Mouse (Mus musculus): ENCODE measurements around the gene Trio. TPM values are rescaled to one million over a fixed set of nuclear protein-coding genes. Genes with fewer than 3 reads are reported as not detected.
A peak's percentile ranks its signal among the peaks of the same experiment; 100 is the strongest.

Gene Trio
- polyA plus RNA-seq (2015; fragmentation: Nextera tagmentation; extraction: Ambion mirVana), result 43.8 and 44.7 TPM in 2 replicates

DNA sequence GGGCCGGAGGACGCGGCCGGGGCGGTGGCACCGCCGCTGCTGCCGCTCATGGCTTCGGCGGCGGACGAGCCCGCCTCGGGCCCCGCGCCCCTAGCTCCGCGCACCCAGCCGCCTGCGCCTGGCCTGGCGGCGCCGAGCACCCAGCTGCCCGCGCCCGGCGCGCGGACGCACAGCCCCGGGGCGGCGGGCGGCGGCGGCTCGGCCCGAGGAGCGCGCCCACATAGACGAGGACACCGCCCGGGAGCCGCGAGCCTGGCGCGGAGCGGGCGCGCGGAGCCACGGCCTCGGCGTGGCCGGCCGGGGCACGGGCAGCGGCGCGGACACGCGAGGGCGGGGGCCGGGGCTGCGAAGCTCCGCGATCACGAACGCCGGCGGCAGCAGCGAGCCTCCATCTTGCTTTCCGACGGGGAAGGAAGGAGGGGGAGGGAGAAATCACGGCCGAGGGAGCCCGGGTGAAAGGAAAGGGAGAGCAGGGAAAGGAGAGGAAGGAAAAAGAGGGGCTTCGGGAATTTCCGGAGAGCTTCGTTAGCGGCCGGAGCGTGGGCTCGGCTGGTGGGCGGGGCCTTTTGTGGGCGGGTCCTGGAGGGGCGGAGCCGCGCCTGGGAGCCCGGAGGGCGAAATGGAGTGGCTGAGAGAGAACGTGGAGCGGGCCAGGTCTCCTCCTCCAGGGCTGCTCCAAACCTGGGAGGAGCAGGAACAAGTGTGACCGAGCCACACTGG, at the start of gene Trio:
Gene Trio, minus strand, starts transcription at position 402 of the 720 bp plus-strand sequence.
- Histone ChIP-seq H3K9me3 (no peaks in the 10 kb centered on the region), H3K27ac (replicated peaks) (peak within 1 kb of the TSS; percentile 100), H3K4me3 (peak within 1 kb of the TSS; percentile 95), H3K27me3 (no peaks in the 10 kb centered on the region), H3K9ac (replicated peaks) (peak within 1 kb of the TSS; percentile 98), H3K36me3 (no peaks in the 10 kb centered on the region), H3K4me2 (replicated peaks) (peak within 1 kb of the TSS; percentile 70), H3K4me1 (peaks cover 31% of the 10 kb centered on the region)
- WGBS, result under 1% methylated on average over 87 of the region's 94 CpGs
- ATAC-seq (replicated peaks), result peak; percentile 97

DNA sequence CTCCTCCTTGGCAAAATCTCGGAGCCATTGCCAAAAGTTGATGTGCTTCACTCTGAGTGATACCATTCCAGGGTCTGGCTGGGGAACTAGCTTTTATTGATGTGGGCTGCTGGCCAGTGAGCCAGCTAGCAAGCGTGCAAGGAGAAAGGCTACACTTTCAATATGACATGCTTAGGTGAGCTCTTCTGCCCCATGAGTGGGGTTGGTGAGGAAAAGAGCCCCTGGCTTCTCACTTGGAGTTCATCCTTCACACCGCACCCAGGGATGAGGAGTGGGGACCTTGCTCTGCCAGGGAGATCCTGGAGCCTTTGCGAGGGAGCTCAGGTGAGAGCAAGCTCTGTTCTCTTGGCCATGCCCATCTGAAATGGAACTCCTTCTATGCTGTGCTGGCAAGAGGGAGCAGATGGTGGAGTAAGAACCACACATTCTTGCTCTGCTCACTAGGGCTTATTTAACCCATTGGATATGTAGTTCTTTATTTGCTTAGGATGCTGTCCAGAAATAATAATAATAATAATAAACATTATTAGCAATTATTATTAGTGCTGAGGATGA, 48.8 kb upstream of the Trio start:
- WGBS, result 91% methylated on average over 4 of the region's 4 CpGs
- no peak overlapping the region for H3K27ac ChIP-seq (replicated peaks)
- H3K27me3 ChIP-seq, result no peaks in the 10 kb centered on the region
- no peaks in the 10 kb centered on the region for H3K36me3 ChIP-seq
- H3K4me2 ChIP-seq (replicated peaks), result no peak overlapping the region
- no peak overlapping the region for H3K4me3 ChIP-seq
- ATAC-seq (replicated peaks), result no peak
- no peak overlapping the region for H3K9ac ChIP-seq (replicated peaks)
- no peaks in the 10 kb centered on the region for H3K9me3 ChIP-seq
- H3K4me1 ChIP-seq, result no peaks in the 10 kb centered on the region

DNA sequence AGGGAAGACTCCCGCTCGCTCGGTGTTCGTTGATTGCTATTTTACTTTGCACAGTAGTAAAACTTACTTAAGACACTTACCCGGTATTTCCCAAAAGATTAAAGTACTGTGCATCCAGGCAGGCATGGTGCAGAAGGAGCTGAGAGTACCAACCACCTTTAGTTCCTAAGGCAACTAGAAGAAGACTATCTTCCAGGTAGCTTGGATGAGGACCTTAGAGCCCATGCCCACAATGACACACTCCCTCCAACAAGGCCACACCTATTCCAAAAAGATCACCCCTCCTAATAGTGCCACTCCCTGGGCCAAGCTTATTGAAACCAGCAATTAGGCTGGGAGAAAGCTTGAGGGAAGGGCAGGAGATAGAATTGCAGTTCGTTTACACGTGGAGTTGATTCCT, 46.0 kb upstream of the Trio start:
- H3K36me3 ChIP-seq, result no peaks in the 10 kb centered on the region
- WGBS, result 38% methylated on average over 7 of the region's 7 CpGs
- H3K9ac ChIP-seq (replicated peaks), result no peak overlapping the region
- no peaks in the 10 kb centered on the region for H3K27me3 ChIP-seq
- H3K9me3 ChIP-seq, result no peaks in the 10 kb centered on the region
- H3K27ac ChIP-seq (replicated peaks), result no peak overlapping the region
- no peak overlapping the region for H3K4me3 ChIP-seq
- ATAC-seq (replicated peaks), result no peak
- no peak overlapping the region for H3K4me2 ChIP-seq (replicated peaks)
- no peaks in the 10 kb centered on the region for H3K4me1 ChIP-seq

DNA sequence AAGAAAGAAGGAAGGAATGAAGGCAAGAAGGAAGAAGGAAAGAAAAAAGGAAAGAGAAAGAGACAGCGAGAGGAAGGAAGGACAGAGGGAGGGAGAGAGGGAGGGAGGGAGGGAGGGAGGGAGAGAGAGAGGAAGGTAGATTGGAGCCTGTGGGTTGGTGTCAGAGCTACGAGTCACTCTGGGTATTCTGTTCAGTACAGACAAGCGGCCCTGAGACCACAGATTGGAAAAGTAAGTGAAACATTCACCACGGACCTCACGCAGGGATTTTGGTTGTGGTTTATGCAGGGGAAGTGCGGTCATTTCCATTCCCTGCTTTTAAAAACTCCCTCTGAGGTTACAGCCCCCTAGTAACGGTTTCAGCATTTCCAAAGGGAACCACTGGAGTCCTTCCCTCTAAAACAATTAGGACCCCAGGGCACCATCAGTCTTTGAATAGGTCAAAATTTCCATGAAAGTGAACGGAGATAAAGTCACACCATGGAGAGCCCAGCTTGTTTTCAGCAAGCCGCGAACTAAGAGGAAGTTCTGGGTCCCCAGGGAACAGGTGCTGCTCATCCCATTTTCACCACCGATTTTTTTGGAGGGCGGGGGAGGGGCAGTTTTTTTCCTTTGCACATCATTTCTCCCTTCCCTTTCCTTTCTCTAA, 45.2 kb upstream of the Trio start:
- no peaks in the 10 kb centered on the region for H3K9me3 ChIP-seq
- no peaks in the 10 kb centered on the region for H3K27me3 ChIP-seq
- WGBS, result 5% methylated on average over 12 of the region's 12 CpGs
- H3K9ac ChIP-seq (replicated peaks), result no peak overlapping the region
- no peaks in the 10 kb centered on the region for H3K4me1 ChIP-seq
- H3K4me3 ChIP-seq, result no peak overlapping the region
- no peak overlapping the region for H3K27ac ChIP-seq (replicated peaks)
- no peaks in the 10 kb centered on the region for H3K36me3 ChIP-seq
- no peak for ATAC-seq (replicated peaks)
- no peak overlapping the region for H3K4me2 ChIP-seq (replicated peaks)

DNA sequence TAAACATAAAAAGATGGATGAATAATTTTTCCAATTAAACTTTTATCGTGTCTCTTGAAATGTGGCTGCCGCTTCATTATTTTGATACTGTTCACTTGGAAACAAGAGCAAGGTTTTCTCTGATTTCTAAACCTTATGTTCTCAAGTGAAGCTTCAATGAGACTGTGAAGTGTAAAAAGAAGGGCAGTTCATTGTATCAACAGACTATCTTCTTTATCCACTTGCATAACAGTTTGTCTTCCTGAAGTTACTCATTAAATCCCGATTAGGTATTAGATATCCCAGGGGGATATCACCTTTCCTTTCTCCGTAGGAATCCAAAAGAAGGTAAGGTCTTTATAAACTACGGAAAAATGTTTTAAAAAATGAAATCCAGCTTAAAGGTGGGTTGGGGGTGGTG, 44.6 kb upstream of the Trio start:
- Histone ChIP-seq H3K4me1 (no peaks in the 10 kb centered on the region), H3K9ac (replicated peaks) (no peak overlapping the region), H3K4me2 (replicated peaks) (no peak overlapping the region), H3K4me3 (no peak overlapping the region), H3K27me3 (no peaks in the 10 kb centered on the region), H3K9me3 (no peaks in the 10 kb centered on the region), H3K36me3 (no peaks in the 10 kb centered on the region), H3K27ac (replicated peaks) (no peak overlapping the region)
- no peak for ATAC-seq (replicated peaks)
- WGBS, result 65% methylated on average over 5 of the region's 5 CpGs

DNA sequence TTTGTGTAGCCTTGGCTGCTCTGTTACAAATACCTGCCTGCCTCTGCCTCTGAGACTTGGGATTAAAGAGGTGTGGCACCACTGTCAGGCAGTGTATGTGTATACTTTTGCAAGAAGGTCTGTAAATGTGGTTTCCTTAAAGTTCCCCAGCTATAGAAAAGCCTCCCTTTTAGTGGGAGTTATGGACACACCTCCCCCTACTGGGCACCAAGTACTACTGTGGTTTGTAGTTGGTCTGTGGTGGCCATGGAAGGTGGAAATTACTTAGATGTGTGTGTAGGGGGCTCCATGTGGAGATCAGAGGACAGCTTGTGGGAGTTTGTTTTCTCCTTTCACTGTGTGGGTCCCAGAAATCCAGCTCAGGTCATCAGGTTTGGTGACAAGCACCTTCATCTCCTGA, 41.7 kb upstream of the Trio start:
- H3K4me3 ChIP-seq, result no peak overlapping the region
- no peaks in the 10 kb centered on the region for H3K27me3 ChIP-seq
- no peaks in the 10 kb centered on the region for H3K4me1 ChIP-seq
- no peak overlapping the region for H3K27ac ChIP-seq (replicated peaks)
- no peak overlapping the region for H3K4me2 ChIP-seq (replicated peaks)
- ATAC-seq (replicated peaks), result no peak; the same call in 1 of the 2 replicates
- no peaks in the 10 kb centered on the region for H3K9me3 ChIP-seq
- H3K9ac ChIP-seq (replicated peaks), result no peak overlapping the region
- H3K36me3 ChIP-seq, result no peaks in the 10 kb centered on the region

DNA sequence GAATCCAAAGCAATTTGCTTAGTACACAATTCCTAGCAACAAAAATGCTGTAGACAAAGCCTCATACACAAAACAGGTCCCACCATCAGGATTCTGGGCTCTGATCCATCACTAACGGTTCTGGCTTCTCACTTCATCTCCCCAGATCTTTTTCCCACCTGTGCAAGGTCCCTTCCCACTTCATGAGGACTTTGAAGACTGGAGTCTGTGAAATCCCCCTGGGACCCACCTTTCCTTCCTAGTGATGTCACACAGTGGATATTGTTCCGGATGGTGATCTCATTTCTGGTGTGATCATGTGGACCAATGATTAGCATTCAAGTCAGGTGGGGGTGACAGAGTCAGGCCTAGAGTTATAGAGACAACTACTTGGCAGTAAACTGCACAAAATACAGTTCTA, 40.8 kb upstream of the Trio start:
- no peak overlapping the region for H3K4me2 ChIP-seq (replicated peaks)
- no peaks in the 10 kb centered on the region for H3K27me3 ChIP-seq
- WGBS, result 59% methylated on average over 2 of the region's 2 CpGs
- ATAC-seq (replicated peaks), result no peak
- no peaks in the 10 kb centered on the region for H3K36me3 ChIP-seq
- H3K9ac ChIP-seq (replicated peaks), result no peak overlapping the region
- H3K4me3 ChIP-seq, result no peak overlapping the region
- no peak overlapping the region for H3K27ac ChIP-seq (replicated peaks)
- H3K4me1 ChIP-seq, result no peaks in the 10 kb centered on the region
- H3K9me3 ChIP-seq, result no peaks in the 10 kb centered on the region

DNA sequence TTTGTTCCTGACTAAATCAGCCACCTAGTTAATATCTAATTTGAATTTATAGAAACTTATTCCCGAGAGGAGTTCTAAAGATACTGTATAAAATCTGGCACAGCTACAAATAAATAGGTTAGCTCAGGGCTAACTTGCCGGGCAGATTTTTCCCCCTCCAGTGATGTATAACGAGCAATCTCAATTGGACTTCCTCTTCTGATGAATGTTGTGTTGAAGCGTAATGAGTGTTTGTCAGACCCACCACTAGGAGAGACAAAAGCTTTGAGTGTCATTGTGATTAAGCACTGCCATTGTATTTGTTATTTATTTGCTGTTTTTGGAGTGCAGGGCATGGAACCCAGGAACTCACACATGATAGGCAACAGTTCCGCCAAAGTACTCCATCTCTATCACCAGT, 39.9 kb upstream of the Trio start:
- no peaks in the 10 kb centered on the region for H3K4me1 ChIP-seq
- H3K27ac ChIP-seq (replicated peaks), result no peak overlapping the region
- H3K4me3 ChIP-seq, result no peak overlapping the region
- no peak overlapping the region for H3K4me2 ChIP-seq (replicated peaks)
- no peak for ATAC-seq (replicated peaks)
- H3K9ac ChIP-seq (replicated peaks), result no peak overlapping the region
- 36% methylated on average over 5 of the region's 5 CpGs for WGBS
- H3K9me3 ChIP-seq, result no peaks in the 10 kb centered on the region
- no peaks in the 10 kb centered on the region for H3K27me3 ChIP-seq
- H3K36me3 ChIP-seq, result no peaks in the 10 kb centered on the region

DNA sequence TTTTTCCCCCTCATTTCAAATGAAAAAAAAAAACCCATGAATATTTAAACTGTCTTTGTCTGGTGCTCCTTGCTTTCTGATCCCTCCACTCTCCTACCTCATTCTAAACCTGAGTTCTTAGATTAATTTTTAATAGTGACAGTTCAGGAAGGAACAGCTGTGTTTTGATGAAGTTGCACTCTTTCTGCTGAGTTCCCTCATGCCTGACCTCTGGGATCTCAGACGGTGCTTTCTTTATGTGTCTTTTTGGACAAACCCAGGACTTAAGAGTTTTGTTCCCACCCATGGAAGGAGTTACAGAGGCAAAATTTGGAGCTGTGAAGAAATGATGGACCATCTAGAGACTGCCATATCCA, 39.1 kb upstream of the Trio start:
- Histone ChIP-seq H3K4me1 (no peaks in the 10 kb centered on the region), H3K9ac (replicated peaks) (no peak overlapping the region), H3K27me3 (no peaks in the 10 kb centered on the region), H3K4me3 (no peak overlapping the region), H3K4me2 (replicated peaks) (no peak overlapping the region), H3K27ac (replicated peaks) (no peak overlapping the region), H3K36me3 (no peaks in the 10 kb centered on the region), H3K9me3 (no peaks in the 10 kb centered on the region)
- 59% methylated on average over 1 of the region's 1 CpGs for WGBS
- ATAC-seq (replicated peaks), result no peak

DNA sequence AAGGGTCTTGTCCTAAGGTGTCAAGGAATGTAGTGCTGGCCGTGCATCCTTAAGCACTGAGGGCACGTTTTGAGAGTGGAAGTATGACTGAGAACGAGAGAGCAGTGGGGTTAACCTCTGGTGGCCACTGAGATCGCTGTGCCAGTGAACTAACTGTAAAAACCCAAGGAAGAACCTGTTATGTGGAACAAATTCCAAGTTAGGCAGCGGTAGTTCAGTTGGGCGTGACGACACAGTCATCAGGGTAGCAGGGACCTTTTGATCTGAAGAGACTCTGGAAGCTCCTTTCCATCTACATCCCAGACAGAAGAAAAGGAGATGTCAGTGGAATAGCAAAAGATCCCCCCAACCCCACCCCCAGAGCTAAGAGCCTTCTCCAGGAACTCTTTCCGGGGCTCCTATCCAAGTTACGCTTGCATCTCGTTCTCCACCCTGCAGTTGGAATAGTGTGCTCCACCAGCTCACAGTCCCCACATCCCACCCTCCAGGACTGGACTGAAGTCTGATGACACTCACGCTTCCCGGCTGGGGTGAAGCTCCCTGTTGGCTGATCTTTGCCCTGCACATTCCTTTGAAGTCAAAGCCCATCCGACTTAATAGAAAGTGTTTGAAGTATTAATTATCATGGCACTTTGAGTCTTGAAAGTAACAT, 38.6 kb upstream of the Trio start:
- ATAC-seq (replicated peaks), result no peak
- 79% methylated on average over 13 of the region's 13 CpGs for WGBS

DNA sequence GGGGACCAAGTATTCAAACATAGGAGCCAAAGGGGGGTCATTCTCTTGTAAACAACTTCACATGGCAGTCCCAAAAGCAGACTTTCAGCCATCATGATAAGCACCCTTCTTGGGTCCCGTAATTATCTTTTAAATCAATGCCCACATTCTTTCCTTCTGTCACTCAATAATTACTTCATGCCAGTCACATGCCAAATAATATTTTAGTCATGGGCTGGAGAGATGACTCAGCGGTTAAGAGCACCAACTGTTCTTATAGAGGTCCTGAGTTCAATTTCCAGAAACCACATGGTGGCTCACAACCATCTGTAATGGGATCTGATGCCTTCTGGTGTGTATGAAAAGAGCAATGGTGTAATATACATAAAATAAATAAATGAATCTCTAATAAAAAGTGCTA, 37.8 kb upstream of the Trio start:
- H3K9me3 ChIP-seq, result no peaks in the 10 kb centered on the region
- 94% methylated on average over 2 of the region's 2 CpGs for WGBS
- H3K36me3 ChIP-seq, result no peaks in the 10 kb centered on the region
- no peaks in the 10 kb centered on the region for H3K4me1 ChIP-seq
- no peak overlapping the region for H3K9ac ChIP-seq (replicated peaks)
- ATAC-seq (replicated peaks), result no peak
- no peak overlapping the region for H3K27ac ChIP-seq (replicated peaks)
- H3K27me3 ChIP-seq, result no peaks in the 10 kb centered on the region
- no peak overlapping the region for H3K4me3 ChIP-seq
- H3K4me2 ChIP-seq (replicated peaks), result no peak overlapping the region

More for the DNA sequence above, 38.6 kb upstream of the Trio start:
- H3K27ac ChIP-seq (replicated peaks), result no peak overlapping the region
- H3K36me3 ChIP-seq, result no peaks in the 10 kb centered on the region
- no peak overlapping the region for H3K4me2 ChIP-seq (replicated peaks)
- H3K9me3 ChIP-seq, result no peaks in the 10 kb centered on the region
- H3K9ac ChIP-seq (replicated peaks), result no peak overlapping the region
- no peak overlapping the region for H3K4me3 ChIP-seq
- no peaks in the 10 kb centered on the region for H3K27me3 ChIP-seq
- no peaks in the 10 kb centered on the region for H3K4me1 ChIP-seq

DNA sequence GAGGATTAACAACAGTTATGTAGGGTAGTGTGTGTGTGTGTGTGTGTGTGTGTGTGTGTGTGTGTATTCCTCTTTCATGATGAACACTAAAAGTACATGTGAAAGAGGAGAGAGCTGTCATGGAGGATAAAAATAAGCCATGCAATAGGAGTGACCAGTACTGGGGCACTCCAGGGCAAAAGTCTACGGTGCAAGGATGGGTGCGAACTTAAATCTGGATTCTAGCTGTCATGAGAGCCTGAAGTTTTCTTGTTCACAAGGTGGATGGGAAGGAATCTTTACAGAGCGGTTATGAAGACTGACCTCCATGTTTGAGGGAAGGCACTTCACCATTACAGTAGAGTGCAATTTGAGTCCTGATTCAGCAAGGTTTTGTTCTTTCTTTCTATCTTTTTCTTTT, 36.4 kb upstream of the Trio start:
- no peak overlapping the region for H3K9ac ChIP-seq (replicated peaks)
- no peaks in the 10 kb centered on the region for H3K9me3 ChIP-seq
- no peak overlapping the region for H3K4me2 ChIP-seq (replicated peaks)
- no peak overlapping the region for H3K27ac ChIP-seq (replicated peaks)
- WGBS, result 96% methylated on average over 3 of the region's 3 CpGs
- H3K4me1 ChIP-seq, result no peaks in the 10 kb centered on the region
- H3K4me3 ChIP-seq, result no peak overlapping the region
- H3K36me3 ChIP-seq, result no peaks in the 10 kb centered on the region
- no peak for ATAC-seq (replicated peaks)
- no peaks in the 10 kb centered on the region for H3K27me3 ChIP-seq

All from forebrain, embryonic 15.5 days (tissue).